Mouse (Mus musculus): ENCODE measurements around the gene Fam114a2. TPM values are rescaled to one million over a fixed set of nuclear protein-coding genes. Genes with fewer than 3 reads are reported as not detected.
A peak's percentile ranks its signal among the peaks of the same experiment; 100 is the strongest.

Fam114a2 gene
- polyA plus RNA-seq, 3 experiments from 2014 or later, result 67.8 to 107 (median 84.6) TPM

DNA sequence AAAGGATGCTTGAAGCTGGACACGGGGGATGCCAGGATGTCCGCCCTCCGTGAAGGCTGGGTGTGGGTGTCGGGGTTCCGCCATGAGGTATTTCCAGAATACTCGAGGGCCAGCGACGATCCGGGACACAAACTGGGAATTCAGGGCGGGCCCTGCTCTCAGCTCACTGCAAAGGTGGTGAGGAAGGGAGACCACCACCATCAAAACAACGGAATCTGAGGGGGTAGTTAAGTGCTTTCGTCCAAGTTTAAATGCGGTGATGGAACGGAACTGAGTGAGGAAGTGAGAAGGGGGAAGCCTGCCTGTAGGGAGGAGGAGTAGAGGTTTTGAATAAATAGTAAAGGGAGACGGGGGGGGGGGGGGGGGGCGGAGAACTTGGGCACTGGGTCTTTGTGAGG lies 333 bp upstream of the Fam114a2 start:
- no peak for ATAC-seq

GRCm38 (mm10) chr11:57516946-57517441 lies 1.4 kb downstream of the Fam114a2 start:
- no peak for ATAC-seq

DNA sequence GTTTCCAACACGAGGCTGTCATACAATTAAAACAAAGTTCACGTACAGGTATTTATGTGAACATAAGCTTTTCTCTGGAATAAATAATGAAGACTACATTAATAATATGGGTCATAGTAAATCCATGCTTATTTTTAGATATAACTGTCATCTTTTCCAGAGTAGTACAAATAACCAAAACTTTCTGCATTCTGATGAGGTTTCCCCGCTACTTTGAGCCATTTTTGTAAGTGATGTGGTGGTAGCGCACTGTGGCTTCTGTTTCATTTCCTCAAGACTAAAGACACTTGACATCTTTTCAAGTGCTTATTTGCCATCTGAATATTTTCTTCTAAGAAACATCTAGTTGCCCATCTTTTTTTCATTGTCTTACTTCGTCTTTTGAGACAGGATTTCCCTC lies 3.2 kb downstream of the Fam114a2 start:
- ATAC-seq, result no peak

DNA sequence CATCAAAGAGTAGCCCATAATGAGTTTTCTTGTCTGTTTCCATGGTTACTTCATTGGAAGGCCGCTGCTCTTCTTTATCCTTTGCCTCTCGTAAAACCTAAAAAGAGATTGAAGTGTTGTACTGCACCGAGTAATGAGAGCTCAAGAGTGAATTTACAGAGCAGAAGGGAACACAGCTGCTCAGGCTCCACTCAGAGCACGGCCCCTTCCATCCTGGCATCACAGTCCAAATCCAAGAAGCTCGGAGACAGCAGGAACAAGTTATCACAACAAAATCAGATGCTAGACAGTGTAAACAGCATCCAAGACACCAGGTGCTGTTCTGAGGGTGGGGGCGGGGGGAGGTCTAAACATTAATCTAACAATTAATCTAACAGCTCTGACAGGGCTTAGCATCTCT lies 11.5 kb downstream of the Fam114a2 start:
- ATAC-seq, result no peak

DNA sequence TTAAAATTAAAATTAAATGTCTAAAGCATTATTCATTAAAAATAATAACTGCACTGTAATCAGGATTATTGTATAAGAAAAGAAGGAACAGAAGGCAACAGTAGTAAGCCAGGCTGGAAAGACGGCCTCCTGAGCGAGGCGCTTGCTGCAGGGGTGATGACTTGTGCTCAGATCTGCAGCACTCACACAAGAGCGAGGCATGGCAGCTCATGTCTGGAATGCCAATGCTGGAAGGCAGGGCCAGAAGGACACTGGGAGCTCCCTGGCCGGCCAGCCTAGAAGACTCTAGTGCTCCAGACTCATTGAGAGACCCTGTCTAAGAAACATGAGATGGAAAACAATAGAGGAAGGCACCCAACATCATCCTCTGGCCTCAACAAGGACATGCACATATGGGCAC lies 15.3 kb downstream of the Fam114a2 start:
- no peak for ATAC-seq

GRCm38 (mm10) chr11:57498215-57498614 lies 20.2 kb downstream of the Fam114a2 start:
- no peak for ATAC-seq

DNA sequence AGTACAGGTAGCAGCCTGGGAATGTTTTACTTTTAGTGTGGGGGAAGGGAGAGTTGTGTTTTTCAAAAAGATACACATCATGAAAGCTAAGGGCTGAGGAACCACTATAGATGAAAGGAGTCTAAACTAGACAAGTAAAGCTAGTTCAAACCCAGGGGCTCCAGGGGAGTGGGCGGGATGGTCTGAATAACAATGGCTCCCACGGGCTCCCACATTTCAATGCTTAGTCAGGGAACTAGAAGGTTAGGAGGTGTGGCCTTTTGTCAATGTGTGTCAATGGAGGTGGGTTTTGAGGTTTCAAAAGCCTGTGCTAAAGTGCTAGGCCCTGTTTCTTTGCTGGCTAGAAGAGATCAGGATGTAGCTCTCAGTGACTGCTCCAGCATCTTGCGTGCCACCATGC lies 20.7 kb downstream of the Fam114a2 start:
- ATAC-seq, result no peak

GRCm38 (mm10) chr11:57496462-57497039 lies 21.9 kb downstream of the Fam114a2 start:
- no peak for ATAC-seq

GRCm38 (mm10) chr11:57488436-57488835 lies 30.0 kb downstream of the Fam114a2 start:
- ATAC-seq, result no peak

- no peak for ATAC-seq
Measured at GRCm38 (mm10) chr11:57478077-57478476, 40.3 kb downstream of the Fam114a2 start.

- no peak for ATAC-seq
Measured at GRCm38 (mm10) chr11:57475119-57475518, 43.3 kb downstream of the Fam114a2 start.

DNA sequence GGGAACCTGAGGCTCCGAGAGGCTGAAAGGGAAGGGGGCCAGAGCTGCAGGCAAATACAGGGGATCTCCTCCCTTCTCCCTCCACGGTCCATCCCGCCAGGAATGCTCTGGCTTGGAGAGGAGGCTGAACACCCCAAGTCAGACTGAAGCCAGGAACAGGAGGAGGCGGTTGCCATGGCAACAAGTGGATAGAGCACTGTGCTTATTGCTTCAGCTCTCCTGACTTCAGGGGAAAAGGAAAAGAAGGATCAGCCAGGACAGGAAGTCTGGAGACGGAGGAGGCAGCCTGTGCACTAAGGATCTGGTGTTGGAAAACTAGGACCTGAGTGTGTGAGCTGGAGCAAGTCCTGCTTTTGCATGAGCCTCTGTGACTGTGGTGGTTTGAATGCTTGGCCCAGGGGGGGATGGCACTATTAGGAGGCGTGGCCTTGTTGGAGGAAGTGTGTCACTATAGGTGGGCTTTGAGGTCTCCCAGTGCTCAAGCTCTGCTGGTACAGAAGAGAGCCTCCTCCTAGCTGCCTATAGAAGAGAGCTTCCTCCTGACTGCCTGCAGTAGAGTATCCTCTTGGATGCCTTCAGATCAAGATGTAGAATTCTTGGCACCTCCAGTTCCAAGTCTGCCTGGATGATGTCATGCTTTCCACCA lies 44.0 kb downstream of the Fam114a2 start:
- no peak for ATAC-seq

DNA sequence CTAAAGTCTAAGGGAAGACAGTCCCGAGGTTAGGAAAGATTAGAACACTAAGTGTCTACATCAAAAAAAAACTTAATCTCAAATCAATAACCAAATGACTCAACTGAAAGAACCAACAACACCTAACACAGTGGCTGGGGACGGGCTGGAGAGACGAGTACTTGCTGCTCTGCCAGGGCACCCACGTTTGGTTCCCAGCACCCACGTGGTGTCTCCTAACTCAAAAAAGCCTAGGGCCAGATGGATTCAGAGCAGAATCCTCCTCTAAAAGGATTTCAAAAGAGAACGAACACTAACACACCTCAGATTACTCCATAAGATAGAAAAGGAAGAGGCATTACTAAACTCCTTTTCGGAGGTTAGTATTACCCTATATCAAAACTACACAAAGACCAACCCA lies 47.4 kb downstream of the Fam114a2 start:
- no peak for ATAC-seq

GRCm38 (mm10) chr11:57470056-57470455 lies 48.4 kb downstream of the Fam114a2 start:
- ATAC-seq, result no peak

GRCm38 (mm10) chr11:57468706-57469105 lies 49.7 kb downstream of the Fam114a2 start:
- ATAC-seq, result no peak

- ATAC-seq, result peak; percentile 48
Measured at GRCm38 (mm10) chr11:57467159-57468110, 51.0 kb downstream of the Fam114a2 start.

DNA sequence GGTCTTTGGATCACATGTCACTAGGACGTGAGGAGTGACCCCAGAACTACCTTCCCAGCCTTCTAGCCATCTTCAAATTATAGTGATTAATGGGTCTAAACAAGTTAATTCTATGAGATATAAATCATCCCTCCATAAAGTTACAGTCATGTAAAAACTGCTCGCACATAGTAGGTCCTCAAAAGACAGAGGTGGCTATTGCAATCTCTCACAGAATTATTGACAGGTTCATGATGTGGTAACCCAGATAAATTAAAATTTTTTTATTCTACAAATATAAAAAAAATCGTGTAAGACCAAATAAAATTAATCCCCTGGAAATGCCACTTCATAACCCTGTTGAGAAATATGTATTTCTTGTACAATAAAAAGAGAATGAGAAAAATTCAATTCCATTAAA lies 52.6 kb downstream of the Fam114a2 start:
- no peak for ATAC-seq

GRCm38 (mm10) chr11:57465025-57465424 lies 53.4 kb downstream of the Fam114a2 start:
- ATAC-seq, result no peak

GRCm38 (mm10) chr11:57459759-57460158 lies 58.7 kb downstream of the Fam114a2 start:
- no peak for ATAC-seq

DNA sequence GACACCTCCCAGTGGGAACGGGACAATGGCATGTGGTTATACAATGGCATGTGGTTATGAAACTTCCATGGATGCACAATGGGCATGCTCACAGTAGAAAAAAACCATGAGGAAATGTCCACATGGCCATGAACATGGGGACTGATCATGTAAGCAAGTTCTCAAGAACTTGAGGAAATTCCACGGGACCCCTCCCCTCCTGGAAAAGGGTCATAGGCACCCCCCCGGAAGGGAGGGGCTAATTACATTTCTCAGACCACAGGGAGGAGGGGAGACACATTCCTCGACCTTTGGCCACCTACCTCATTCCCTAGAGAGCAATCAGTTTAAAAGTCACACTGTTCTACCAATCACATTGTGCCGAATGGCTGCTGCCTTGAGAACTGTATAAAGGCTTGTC lies 64.0 kb downstream of the Fam114a2 start:
- ATAC-seq, result no peak

GRCm38 (mm10) chr11:57445237-57445962 lies 73.0 kb downstream of the Fam114a2 start:
- ATAC-seq, result peak; percentile 97

DNA sequence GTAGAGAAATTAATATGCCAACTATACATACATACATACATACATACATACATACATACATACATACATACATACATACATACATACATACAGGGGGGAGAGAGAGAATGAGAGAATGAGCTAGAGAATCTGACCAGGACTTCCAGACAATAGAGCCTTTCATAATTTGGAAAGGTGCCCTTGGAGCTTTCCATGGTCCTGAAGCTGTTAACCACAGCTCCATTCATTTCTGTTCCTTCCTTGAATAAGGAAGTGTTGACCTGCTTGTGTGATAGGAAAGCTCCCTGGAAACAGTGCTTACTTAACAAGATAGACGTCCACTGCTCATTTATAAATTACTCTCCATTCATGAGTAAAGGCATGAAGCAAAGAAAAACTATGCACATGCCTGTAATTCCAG lies 84.3 kb downstream of the Fam114a2 start:
- ATAC-seq, result no peak
